Mouse (Mus musculus): ENCODE measurements around the gene Ankrd63.

Gene Ankrd63

DNA sequence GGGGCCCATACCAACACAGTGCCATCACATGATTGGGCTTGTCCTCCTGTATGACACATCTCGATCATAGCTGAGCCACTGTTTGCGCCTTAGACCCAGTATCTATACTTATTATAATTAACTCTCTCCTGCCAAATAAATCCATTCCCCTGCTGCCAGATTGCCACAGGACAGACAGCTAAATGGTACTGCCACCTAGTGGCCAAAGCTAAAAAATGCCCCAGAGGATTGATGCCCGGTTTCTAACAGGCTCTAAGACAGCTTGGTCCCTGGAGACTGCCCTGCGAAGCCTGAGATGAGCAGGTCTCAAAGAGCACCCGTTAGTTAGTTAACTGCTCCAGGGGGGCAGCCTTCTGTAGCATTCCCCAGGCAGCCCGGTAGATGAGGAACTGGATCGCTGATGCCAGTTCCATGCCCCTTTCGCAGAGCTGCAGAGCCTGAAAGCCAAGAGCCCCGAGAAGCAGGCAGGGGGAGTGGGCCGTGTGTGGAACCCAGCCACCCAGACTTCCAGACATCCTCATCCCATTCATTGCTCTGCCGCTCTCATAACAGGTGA lies 8.0 kb downstream of the Ankrd63 start:
- peak; percentile 38 to 66 for DNase-seq (ENCODE audit: low read depth in 2 of 2, low spot score in 2 of 2)

DNA sequence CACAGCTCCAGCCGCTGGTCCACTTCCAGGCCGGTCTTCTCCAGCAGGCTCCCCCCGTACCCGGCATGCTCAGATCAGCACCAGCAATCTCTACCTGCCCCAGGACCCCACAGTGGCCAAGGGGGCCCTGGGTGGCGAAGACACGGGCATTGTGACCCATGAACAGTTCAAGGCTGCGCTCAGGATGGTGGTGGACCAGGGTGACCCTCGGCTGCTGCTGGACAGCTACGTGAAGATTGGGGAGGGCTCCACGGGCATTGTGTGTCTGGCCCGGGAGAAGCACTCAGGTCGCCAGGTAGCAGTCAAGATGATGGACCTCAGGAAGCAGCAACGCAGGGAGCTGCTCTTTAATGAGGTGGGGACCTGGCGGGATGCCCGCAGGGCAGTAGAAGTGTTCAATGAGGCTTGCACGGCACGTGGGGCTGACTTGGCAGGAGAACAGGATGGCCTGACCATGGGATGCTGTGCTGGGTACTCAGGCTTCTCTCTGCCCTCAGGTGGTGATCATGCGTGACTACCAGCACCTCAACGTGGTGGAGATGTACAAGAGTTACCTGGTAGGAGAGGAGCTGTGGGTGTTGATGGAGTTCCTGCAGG lies 10.3 kb downstream of the Ankrd63 start:
- no peak for DNase-seq (ENCODE audit: low read depth in 2 of 2, low spot score in 2 of 2)

DNA sequence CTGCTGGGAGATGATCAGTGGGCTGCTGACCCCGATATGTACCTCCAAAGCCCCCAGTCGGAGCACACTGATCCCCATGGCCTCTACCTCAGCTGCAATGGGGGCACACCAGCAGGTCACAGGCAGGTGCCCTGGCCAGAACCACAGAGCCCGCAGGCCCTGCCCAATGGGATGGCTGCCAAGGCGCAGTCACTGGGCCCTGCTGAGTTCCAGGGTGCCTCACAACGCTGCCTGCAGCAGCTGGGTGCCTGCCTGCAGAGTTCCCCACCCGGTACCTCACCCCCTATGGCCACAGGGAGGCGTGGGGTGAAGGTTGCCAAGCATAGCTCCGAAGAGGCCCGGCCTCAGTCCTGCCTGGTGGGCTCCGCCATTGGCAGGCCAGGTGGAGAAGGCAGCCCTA lies 13.9 kb downstream of the Ankrd63 start:
- no peak for DNase-seq (ENCODE audit: low read depth in 2 of 2, low spot score in 2 of 2)

DNA sequence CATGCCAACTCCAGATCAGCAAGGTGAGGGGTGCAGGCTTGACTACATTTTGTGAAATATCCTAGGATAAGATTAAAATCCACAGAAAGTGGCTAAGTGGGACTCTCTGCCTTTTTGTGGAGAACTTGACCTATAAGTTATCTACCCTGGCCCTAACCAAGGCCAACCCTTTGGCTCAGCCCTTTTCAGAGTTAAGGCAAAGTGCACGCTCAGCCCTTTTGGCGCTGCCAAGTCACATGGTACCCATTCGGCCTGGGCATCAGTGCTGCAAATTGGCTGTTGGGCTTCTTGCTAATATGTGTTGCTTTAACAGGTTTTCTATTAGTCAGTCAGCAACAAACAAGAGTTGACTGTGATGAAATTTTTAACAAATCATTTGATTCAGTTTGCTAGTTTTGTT lies 16.0 kb downstream of the Ankrd63 start:
- DNase-seq (ENCODE audit: low read depth in 2 of 2, low spot score in 2 of 2) = no peak

DNA sequence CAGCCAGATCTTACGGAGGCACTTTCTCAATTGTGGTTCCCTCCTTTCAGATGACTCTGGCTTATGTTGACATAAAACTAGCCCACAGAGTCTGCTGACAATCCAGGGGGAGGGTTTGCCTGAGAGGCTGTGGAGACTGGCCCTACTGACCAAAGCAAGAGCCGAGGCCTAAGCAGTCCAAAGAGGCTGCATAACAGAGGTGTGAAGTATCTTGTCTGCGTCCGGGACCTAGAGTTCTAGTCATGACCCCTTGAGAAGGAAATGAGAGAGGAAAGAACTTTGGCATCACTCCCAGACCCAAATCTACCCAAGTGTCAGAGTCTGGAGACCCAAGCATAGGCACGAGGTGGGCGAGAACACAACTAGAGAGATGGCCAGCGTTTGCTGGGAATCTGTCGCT lies 17.1 kb downstream of the Ankrd63 start:
- DNase-seq (ENCODE audit: low read depth in 2 of 2, low spot score in 2 of 2) = no peak

DNA sequence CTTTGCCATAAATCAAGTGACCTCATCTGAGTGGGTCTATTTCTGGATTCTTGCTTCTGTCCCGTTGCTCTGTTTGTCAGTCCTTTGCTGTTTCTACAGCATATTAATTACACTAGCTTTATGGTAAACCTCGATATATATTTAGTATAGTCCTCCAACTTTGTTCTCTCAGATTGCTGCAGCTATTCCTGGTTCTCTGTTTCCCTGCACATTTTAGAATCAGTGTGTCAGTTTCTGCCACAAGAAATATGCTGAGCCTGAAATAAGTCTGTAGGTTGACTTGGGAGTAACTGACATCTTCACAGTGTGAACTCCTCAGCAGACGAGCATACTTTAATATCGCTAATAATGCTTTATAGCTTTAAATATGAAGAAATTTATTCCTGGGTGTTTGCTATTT lies 18.7 kb downstream of the Ankrd63 start:
- no peak for DNase-seq (ENCODE audit: low read depth in 2 of 2, low spot score in 2 of 2)

DNA sequence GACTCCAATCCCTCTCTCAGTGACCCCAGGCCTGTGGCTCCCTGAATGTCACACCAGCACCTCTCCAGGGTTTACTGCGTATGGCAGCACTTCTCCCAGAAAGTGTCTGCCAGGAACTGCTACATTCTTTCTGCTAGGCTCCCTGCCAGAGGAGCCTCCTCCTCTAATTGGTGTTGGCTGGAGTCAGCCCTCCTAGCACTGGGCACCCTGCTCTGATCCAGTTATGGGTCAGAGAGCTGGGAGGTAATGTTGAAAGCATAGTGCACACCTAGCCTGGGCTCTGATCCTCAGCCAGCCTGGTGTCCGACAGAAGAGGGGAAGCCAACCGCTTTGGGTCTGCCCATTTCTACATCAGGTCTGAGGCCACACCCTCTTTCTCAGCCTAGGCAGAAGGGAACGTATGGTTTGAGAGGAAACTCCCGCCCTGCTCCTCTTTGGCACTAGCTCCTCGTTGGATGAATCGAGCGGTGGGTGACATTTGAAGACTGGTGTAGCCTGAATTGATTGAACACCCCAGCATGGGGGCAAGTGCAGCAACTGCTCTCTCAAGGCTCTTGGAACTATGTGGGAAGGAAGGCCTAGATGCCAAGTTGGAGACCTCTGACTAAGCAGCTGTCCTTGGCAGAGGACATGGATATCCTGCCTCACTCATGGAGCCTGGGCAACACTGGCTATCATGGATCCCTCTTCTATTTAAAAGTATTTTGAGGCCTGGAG lies 21.1 kb downstream of the Ankrd63 start:
- no peak for DNase-seq (ENCODE audit: low read depth in 2 of 2, low spot score in 2 of 2)

DNA sequence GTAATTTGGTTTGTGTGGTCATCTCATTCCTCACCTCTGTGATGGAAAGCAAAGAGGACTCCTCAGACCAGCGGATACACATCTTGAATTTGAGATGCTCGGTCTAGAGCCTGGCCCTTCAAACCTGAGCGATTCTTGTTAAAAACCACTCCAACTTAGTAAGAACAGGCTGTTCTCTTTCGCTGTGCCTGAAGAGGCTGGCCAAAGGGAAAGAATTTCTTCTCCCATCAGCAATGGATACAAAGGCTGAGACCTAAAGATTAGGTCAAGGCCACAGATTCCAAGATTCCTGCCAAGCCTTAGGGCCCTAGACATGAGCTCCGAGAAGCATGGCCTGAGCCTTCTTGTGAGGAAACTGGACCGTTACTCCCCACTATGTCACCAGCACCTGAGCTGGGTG lies 22.8 kb downstream of the Ankrd63 start:
- DNase-seq (ENCODE audit: low read depth in 2 of 2, low spot score in 2 of 2) = no peak

DNA sequence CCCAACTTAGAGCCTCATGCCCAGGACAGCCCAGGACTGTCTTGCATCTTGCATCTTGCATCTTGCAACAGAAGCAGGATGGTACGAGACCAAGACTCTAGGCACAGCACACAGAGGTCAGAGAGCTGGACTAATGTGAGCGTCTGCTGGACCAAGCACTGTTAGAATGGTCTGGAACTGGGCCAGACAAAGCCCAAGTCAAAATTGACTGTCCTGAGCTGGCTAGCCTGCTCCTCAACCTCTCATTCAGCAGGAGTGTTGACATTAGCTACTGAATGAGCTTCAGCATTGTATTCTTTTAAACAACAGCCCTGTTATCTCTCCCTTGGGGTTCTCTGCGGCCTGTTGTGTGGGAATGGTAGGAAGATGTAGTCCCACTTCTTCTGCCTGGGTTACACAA lies 24.2 kb downstream of the Ankrd63 start:
- DNase-seq (ENCODE audit: low read depth in 2 of 2, low spot score in 2 of 2) = no peak

DNA sequence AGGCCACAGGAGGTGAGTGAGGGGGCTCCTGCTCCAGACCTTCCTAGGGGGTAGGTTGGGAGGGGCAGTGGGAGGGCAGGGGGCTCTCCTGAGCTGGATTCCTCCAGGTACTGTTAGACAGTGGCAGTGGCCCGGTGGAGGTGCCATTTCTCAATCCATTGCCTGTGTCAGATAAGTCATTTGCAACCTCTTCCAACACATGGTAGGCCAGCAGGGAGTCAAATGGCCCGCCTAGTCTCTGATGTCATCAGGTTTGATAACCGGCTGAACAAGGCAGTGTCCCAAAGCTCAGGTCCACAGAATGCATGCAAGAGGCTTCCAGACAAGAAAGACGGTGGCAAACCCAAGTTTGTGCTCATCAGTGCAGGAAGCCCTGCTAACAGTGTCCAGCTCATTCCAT lies 25.9 kb downstream of the Ankrd63 start:
- DNase-seq (ENCODE audit: low read depth in 2 of 2, low spot score in 2 of 2) = no peak

DNA sequence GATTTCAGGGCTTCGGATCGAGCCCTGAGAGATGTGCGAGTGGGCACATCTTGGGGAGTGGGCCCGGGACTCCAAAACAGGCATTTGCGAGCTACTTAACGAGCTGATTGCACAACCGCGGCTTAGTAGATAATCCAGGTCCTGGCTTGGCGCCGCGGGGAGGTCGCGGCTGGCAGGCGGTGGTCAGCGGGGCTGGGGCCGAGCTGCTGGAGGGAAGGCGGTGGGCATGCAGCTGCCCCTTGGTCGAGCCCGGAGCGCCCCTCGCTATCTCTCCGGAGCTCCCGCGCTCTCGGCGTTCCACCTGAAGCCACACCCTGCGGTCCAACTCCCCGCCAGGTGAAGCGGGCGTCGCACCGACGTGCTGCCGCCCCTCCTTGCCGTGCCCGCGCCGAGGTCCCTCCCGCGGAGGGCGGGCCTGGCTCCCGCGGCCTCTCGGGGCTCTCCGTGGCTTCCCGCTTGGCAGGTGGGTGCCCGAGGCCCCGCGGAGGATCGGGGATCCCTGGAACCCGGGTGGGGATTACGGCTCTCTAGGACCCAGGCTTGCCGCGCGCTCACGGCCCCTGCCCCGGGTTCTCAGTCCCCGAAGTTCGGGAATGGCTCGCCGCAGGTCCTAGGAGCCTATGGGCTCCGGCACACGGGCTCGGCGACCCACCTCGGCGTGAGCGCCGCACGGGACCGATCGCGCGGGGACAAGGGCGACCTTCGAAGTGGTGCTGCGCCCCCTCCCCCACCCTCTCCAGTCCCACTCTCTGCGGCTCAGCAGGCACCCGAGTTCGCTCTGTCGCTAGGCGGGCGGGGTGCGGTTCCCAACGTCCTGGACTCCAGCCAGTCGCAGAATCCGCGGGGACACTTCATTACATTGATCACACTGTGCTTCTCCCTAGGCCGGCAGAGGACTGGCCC lies 26.7 kb downstream of the Ankrd63 start:
- no peak for DNase-seq (ENCODE audit: low read depth in 2 of 2, low spot score in 2 of 2)

DNA sequence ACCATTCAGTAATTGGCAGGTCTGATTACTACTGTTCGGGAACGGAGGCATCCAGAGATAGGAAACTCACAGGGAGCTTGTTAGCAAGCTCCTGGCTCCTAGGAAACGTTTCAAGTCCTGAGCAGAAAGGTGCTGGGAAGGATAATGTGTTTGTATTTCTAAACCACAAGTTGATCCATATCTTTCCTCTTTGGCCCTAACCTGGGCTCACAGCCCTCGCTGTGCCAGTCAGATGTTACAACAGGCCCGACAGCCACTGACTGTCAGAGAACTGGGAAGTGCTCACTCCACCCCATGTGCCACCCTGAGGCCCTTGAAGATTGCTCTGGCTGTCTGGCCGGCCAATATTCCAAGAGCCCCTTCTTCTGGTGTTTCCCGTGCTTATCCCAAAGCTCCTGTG lies 29.3 kb downstream of the Ankrd63 start:
- DNase-seq (ENCODE audit: low read depth in 2 of 2, low spot score in 2 of 2) = no peak

DNA sequence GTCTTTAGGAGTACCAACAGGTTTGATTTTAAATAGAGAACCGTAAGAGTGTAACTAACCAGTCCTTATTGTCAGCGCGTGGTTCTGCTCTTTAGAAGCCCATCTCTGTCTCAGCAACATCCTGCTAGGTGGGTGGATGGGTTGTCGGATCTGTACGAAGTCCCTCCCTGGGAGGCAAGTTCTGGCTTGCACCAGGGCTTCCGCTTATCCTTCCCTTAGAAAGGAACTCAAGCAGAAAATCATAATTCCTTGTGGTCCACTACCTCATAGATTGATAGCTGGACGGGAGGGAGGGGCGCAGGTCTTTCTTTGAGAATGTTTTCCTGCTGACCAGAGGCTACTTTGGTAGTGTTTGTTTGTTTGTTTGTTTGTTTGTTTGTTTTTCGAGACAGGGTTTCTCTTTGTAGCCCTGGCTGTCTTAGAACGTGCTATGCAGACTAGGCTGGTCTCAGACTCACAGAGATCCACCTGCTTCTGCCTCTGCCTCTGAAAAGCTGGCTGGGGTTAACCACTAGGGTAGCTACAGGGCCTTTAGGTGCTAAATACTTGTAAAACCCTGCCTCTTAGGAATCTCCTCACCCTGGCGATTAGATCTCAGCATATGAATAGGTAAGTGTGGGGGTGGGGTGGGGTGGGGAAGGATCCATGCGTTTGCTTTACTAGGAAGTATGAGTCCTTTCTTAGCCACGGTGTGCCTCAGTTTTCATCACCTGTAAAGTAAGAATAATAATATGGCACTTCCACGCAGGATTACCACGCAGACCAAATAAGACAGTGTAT lies 29.9 kb downstream of the Ankrd63 start:
- DNase-seq (ENCODE audit: low read depth in 2 of 2, low spot score in 2 of 2) = no peak

DNA sequence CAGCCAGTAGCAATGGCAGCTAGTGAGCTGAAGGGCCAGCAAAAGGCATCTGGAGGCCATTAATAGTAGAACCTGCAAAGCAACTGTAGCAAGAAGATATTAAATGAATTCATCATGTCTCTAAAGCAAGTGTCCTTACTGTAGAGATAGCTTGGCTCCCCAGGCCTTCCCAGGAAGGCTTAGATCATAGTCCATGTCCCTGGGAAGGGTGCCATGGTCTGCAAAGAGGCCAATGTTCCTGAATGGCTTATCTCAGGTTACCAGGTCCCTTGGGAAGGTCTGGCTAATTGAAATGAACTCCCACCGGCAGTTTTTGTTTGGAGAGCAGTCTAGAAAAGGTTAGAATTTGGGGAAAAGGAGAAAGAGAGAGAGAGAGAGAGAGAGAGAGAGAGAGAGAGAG lies 32.0 kb downstream of the Ankrd63 start:
- no peak for DNase-seq (ENCODE audit: low read depth in 2 of 2, low spot score in 2 of 2)

DNA sequence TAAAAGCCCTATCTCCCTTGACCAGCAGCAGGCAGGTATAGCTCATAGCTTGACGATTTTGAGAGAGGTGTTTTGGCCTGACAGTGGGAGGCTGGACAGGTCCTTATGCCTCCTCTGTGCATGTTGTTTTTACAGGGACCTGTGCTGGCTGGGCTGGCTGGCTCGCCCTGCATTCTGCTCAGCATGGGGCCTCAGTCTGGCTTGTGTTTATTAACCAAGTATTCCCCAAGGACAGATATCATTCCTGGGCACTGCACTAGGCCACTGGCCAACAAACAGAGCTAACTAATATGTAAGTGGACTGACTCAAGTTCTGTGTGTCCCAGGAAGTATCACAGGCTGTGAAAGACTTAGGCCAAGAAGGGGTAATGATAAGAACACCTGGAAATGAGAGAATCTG lies 34.0 kb downstream of the Ankrd63 start:
- DNase-seq (ENCODE audit: low read depth in 2 of 2, low spot score in 2 of 2) = no peak

DNA sequence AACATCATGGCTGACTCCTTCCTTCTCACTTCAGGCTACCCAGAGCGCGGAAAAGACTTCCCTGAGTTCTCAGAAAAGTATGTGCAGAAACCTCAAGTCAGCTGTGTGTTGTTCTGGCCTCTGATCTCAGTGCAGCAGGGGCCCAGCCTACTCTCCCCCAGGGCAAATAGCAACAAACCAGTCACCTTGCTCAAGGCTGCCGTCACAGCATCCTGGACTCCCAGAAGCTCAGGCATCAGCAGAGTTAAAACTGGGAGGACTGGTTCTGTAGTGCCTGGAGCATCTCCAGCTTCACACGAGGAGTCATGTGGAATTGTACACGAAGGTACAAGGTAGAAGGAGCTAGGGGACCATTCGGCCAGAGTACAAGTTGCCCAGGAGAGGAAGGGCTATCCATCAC lies 34.5 kb downstream of the Ankrd63 start:
- DNase-seq (ENCODE audit: low read depth in 2 of 2, low spot score in 2 of 2) = no peak

DNA sequence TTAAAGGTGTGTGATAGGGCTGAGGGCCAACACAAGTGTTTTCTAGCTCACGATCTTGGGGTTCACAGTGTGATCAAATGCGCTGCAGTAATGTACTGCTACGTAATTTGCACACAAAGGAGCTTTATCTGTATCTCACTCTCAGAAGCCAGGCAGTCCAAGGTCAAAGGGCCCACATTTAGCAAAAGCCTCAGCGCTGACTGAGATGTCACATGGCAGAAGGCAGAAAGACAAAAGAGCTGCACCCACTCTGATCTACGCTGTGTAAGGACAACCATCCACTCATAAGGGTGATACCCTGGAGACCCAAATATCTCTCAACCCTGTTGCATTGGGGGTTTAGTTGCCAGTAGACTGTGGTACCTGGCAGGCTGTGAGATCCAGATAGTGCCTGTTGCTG lies 36.6 kb downstream of the Ankrd63 start:
- DNase-seq (ENCODE audit: low read depth in 2 of 2, low spot score in 2 of 2) = no peak

DNA sequence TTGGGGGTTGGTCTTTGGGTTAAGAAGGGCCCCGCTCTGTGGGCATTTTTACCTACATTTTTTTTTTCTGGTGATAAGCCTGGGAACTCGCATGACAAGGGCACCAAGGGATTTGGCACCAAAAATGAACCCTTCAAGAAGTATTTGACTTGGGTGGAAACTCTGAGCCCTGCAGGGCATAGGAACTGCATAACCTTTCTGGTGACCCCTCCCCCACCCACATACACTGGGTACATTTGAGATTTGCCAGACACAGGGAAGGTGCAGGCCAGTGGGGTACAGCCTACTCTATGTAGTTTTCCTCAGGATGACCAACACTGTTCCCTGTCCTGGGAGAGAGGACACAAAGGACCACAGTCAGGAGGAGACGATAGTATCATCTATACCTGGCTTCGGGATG lies 38.1 kb downstream of the Ankrd63 start:
- DNase-seq (ENCODE audit: low read depth in 2 of 2, low spot score in 2 of 2) = no peak

DNA sequence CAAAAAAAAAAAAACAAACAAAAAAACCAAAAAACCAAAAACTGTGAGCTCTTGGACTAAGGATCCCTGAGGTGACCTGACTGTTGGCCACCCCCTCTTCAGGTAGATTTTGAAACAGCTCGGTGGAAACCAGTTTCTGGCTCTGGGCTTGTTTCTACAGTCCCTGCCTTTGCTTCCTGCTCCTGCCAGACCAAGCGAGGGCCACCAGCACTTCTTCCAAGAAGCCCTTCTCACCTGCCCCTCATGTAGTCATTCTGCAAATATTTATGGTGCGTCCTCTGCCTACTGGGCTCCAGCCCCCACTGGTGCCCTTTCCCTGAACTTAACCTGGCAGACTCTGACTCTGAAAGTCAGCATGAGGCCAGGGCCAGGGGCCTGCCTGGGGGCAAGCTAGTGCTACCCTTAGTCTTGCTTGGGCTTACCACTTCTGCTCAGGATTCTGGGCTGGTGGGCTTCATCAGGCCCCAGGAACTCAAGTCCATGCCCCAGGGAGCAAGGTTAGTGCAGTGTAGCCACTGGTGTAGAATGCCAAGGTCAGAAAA lies 38.7 kb downstream of the Ankrd63 start:
- DNase-seq (ENCODE audit: low read depth in 2 of 2, low spot score in 2 of 2) = no peak

DNA sequence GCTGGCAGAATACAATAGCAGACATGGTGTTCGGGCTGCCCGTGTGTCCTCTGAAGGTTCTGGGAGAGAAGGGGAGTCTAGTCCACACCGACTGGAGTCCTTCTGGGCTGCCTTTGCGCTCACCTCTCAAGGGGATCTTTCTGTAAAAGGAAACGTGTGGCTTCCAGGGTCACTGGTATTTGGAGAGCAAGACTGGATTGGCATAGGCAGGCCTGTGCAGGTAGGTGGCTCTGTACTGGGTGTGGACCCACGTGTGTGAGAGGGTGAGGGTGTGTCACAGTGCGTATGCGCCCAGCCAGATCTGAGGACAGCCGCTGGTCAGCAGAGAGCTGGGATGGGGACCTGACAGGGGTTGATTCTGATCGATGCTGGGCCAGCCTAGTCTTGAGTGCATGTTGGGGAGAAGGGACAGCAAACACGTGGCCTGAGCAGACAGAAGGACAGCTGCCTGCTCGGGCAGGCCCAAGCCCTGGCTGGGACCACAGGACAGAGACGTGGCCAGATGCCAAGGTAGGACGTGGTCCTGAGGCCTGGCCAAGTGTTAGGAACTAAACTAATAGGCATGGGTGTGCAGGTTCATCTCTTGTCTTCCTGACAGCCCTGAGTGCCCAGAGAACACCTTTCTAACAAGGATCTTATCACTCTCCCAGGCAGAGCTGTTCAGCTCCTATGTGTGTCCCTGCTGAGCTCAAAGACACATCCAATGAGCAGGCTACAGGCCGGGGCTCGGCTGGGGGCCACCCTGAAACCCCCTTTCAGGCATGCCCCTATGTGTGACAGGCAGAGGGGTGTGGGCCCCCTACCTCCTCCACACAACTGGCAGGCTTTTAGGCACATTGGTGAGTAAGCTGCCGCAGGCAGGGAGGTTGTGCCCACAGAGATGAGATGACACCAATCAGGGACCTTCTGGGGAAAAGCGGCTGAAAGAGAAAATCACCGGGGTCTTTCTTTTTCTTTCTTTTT lies 39.7 kb downstream of the Ankrd63 start:
- DNase-seq (ENCODE audit: low read depth in 2 of 2, low spot score in 2 of 2) = no peak

Data from CD8-positive naive resting alpha-beta T cell, adult 2 months (primary cell).